In the genomic region with DNA sequence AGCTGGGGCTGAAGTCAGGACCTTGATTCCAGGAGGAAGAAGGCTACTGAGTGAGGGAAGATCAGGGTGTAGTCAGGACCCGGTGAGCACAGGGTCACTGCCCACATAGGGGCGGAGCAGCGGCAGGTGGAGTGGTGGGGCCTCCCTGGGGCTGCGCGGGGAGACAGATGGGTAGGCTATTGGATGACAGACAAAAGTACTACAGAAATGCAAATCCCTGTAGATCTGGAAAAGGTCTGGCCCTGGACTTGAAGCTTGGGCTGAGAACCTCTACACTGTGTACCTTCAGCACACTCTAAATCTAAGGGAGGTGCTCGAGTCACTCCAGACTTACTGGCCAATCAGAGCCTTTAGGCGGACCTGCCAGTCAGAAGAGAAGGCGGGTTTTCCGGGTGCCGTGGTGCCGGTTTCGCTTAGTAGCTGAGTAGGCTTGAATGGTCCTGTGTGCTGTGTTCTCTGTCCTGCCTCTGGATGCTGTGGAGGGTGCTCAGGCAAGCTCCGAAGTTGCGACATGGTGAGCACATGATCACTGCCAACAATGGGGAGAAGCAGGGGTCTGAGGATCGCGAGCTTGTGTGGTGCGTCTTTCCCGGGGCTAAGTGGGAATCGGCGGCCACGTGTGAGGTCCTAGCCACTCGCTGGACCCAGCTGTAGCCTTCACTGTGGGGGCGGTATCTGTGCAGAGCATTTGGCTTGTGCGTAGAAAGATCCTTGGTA, we compare ENCODE assay signal across 8 mouse cellular contexts. TPM values are rescaled to one million over a fixed set of nuclear protein-coding genes. Genes with fewer than 3 reads are reported as not detected.
DNase-seq lines count a peak whose midpoint lies in the region; ATAC-seq and TF ChIP-seq lines count a peak whose summit lies in the region.
"Not testable (repeated sequence)": the region's sequence is repeated elsewhere in the genome, so short reads cannot be mapped to it uniquely, and the experiment has no call there.

No protein-coding gene starts in this region.

- peaks cover 11% of the 10 kb centered on the region for H3K36me3 ChIP-seq in heart, embryonic 13.5 days
- H3K36me3 ChIP-seq in liver, embryonic 11.5 days (ENCODE audit: control insufficient read depth, insufficient read depth, low read length); myocyte (ENCODE audit: control insufficient read depth, insufficient read depth); splenic B cell, adult 2 months (ENCODE audit: control insufficient read depth, insufficient read depth, low read length, poor library complexity, severe bottlenecking): not testable (repeated sequence)

- peak; percentile 84 for DNase-seq in CD4-positive, CD25-positive, alpha-beta regulatory T cell, adult 2 months (ENCODE audit: low read depth, low spot score)
- peak; percentile 30 for DNase-seq in brain, embryonic 18.5 days (ENCODE audit: low read depth, low spot score)
- peak; percentile 84 for DNase-seq in kidney, postnatal 10 days
- peak; percentile 78 for DNase-seq in liver, embryonic 11.5 days (ENCODE audit: low spot score)
- peak; percentile 77 for DNase-seq in splenic B cell, adult 2 months (ENCODE audit: low read depth, low spot score)

- H3ac ChIP-seq in myocyte (ENCODE audit: control insufficient read depth, insufficient read length) = peak overlapping the region; percentile 30

- H3K27ac ChIP-seq in heart, embryonic 13.5 days (replicated peaks); liver, embryonic 11.5 days (ENCODE audit: low read depth, low read length): not testable (repeated sequence)

- 0% methylated on average over 24 of the region's 24 CpGs for WGBS in heart, embryonic 13.5 days
- under 1% methylated on average over 23 of the region's 24 CpGs for WGBS in liver, embryonic 11.5 days

- ATAC-seq in erythroid progenitor cell, adult 5-6 weeks (replicated peaks; ENCODE audit: low FRiP score, poor library complexity, severe bottlenecking) = peak; percentile 95
- ATAC-seq in heart, embryonic 13.5 days (ENCODE audit: extremely low read depth, insufficient number of reproducible peaks, low FRiP score, low TSS enrichment) = peak; percentile 82
- peak; percentile 97 for ATAC-seq in liver, embryonic 11.5 days (replicated peaks; ENCODE audit: low FRiP score)

- H3K9ac ChIP-seq in heart, embryonic 13.5 days = peak overlapping the region; percentile 80
- H3K9ac ChIP-seq in liver, embryonic 11.5 days (ENCODE audit: low read depth, low read length) = peak overlapping the region; percentile 64

- peak; percentile 61 for TF ChIP-seq POLR2A in myocyte (IDR thresholded peaks at IDR 0.05; ENCODE audit: insufficient read length, low read depth)

- H3K4me2 ChIP-seq in heart, embryonic 13.5 days = peak overlapping the region; percentile 76
- peak overlapping the region; percentile 68 for H3K4me2 ChIP-seq in liver, embryonic 11.5 days
- H3K4me2 ChIP-seq in myocyte (ENCODE audit: low read depth) = peak overlapping the region; percentile 98

- peak overlapping the region; percentile 64 for H3K4me3 ChIP-seq in heart, embryonic 13.5 days
- peak overlapping the region; percentile 61 for H3K4me3 ChIP-seq in liver, embryonic 11.5 days (ENCODE audit: low read depth, low read length)
- H3K4me3 ChIP-seq in myocyte = peak overlapping the region; percentile 67

- not testable (repeated sequence) for H3K27me3 ChIP-seq in heart, embryonic 13.5 days (replicated peaks); liver, embryonic 11.5 days (replicated peaks; ENCODE audit: control insufficient read depth, insufficient read depth, low read length); myocyte (ENCODE audit: control insufficient read depth, insufficient read depth, insufficient read length); splenic B cell, adult 2 months (ENCODE audit: control insufficient read depth, insufficient read depth, low read length, poor library complexity, severe bottlenecking)

- not testable (repeated sequence) for H3K4me1 ChIP-seq in heart, embryonic 13.5 days; liver, embryonic 11.5 days (replicated peaks; ENCODE audit: control insufficient read depth, insufficient read depth, low read length)

- not testable (repeated sequence) for H3K9me3 ChIP-seq in heart, embryonic 13.5 days
- H3K9me3 ChIP-seq in liver, embryonic 11.5 days (ENCODE audit: control insufficient read depth, low read length) = peaks cover 11% of the 10 kb centered on the region; the same call in 1 of the 2 replicates

- H3K79me2 ChIP-seq in myocyte (ENCODE audit: control insufficient read depth, insufficient read depth) = not testable (repeated sequence)

TF ChIP-seq in myocyte, 11 proteins besides CTCF, POLR2A, EP300 and RAD21:
- TF ChIP-seq USF1 (IDR thresholded peaks at IDR 0.05; ENCODE audit: low read depth) (peak; percentile 54), POLR2AphosphoS2 (IDR thresholded peaks at IDR 0.05; ENCODE audit: insufficient read length, low read depth) (peak; percentile 68)
TF ChIP-seq in myocyte: peak in this region for 2; not testable (repeated sequence) for 9.

RNA-seq across cellular contexts. Expression of gene 2610044O15Rik8, which starts 29.2 kb away (rescaled TPM):
- total RNA-seq in erythroid progenitor cell, adult 5-6 weeks (2015; ENCODE audit: low replicate concordance) = 2.9 and 4.2 TPM in 2 replicates
- total RNA-seq in erythroid progenitor cell, adult 5-6 weeks (2017; ENCODE audit: low replicate concordance) = 0.68 and 3.7 TPM in 2 replicates
- 15.2 and 17.3 TPM in 2 replicates for polyA plus RNA-seq in heart, embryonic 13.5 days (2015; fragmentation: Nextera tagmentation; extraction: Ambion mirVana)
- polyA plus RNA-seq in liver, embryonic 11.5 days (2014; fragmentation: Nextera tagmentation; extraction: Ambion mirVana) = 14.8 and 17.4 TPM in 2 replicates
- polyA plus RNA-seq in myocyte (2012; fragmentation: generic; extraction: Trizol) = 6.5 TPM

Comparison
In these comparisons a context has a peak if more than half of its experiments do, and no peak if none do; other contexts are left out.
1. DNase-seq: peak in every context shown above with its lines; median percentile 84 in CD4-positive, CD25-positive, alpha-beta regulatory T cell, adult 2 months; 84 in kidney, postnatal 10 days; 78 in liver, embryonic 11.5 days; 77 in splenic B cell, adult 2 months; 30 in brain, embryonic 18.5 days.